Mouse (Mus musculus) neural tube, embryonic 11.5 days (tissue): Measurements from ENCODE around the gene Kif9. TPM values are rescaled to one million over a fixed set of nuclear protein-coding genes. Genes with fewer than 3 reads are reported as not detected.
A peak's percentile ranks its signal among the peaks of the same experiment; 100 is the strongest.

Experiments
- ATAC-seq: fragments of 200-750 bp; cut with Nextera tagmentation; 2 replicates; pipeline ENCODE4 v1.8.0; 2017; ENCODE audit warnings: moderate number of reproducible peaks, mild to moderate bottlenecking, moderate TSS enrichment, moderate library complexity; ENCODE audit not compliant: insufficient read depth, low FRiP score, low TSS enrichment
- DNase-seq: peaks from one replicate; pipeline ENCODE4 v3.0.0-alpha.2; 2015; ENCODE audit warnings: low spot score
- H3K27ac ChIP-seq: fragments of 300-500 bp; sonication (generic); 2 replicates; pipeline ENCODE4 v1.5.1; 2014; ENCODE audit warnings: low read depth, mild to moderate bottlenecking, low read length
- H3K27me3 ChIP-seq: fragments of 300-500 bp; sonication (generic); 2 replicates; pipeline ENCODE4 v1.6.1; 2014; ENCODE audit warnings: mild to moderate bottlenecking, low read length, mixed read lengths; ENCODE audit not compliant: control insufficient read depth, insufficient read depth
- H3K36me3 ChIP-seq: fragments of 300-500 bp; sonication (generic); 2 replicates; pipeline ENCODE4 v1.6.1; 2014; ENCODE audit warnings: mild to moderate bottlenecking, low read length, moderate library complexity, mixed read lengths; ENCODE audit not compliant: control insufficient read depth, insufficient read depth
- H3K4me1 ChIP-seq: fragments of 300-500 bp; sonication (generic); 2 replicates; pipeline ENCODE4 v1.6.1; 2014; ENCODE audit warnings: low read length, mixed read lengths; ENCODE audit not compliant: control insufficient read depth, insufficient read depth
- H3K4me2 ChIP-seq: fragments of 300-500 bp; sonication (generic); 2 replicates; pipeline ENCODE4 v1.6.1; 2014; ENCODE audit warnings: low read depth, mild to moderate bottlenecking, moderate library complexity
- H3K4me3 ChIP-seq: fragments of 300-500 bp; sonication (generic); 2 replicates; pipeline ENCODE4 v1.5.1; 2014; ENCODE audit warnings: low read depth, low read length
- H3K9ac ChIP-seq: fragments of 300-500 bp; sonication (generic); 2 replicates; pipeline ENCODE4 v1.6.1; 2014; ENCODE audit warnings: mild to moderate bottlenecking, low read length
- H3K9me3 ChIP-seq: fragments of 300-500 bp; sonication (generic); 2 replicates; pipeline ENCODE4 v1.6.1; 2016; ENCODE audit warnings: low read length; ENCODE audit not compliant: control insufficient read depth
- WGBS: fragments of 180-500 bp; shearing (Covaris S2); extraction: QIAGEN DNeasy Blood & Tissue Kit; methylation state at CpG from one replicate; pipeline ENCODE4 v1.1.7; 2014; 5-methylcytosine and 5-hydroxymethylcytosine counted together
- polyA plus RNA-seq: library from polyadenylated mRNA; unstranded; fragments of >200 nt; fragmentation: Nextera tagmentation; extraction: Ambion mirVana; gene quantifications from 2 replicates; pipeline ENCODE4 v1.2.1, GENCODE M21; 2014

Kif9 gene
- polyA plus RNA-seq, 1 experiment from 2014 or later, result 0.89 TPM

DNA sequence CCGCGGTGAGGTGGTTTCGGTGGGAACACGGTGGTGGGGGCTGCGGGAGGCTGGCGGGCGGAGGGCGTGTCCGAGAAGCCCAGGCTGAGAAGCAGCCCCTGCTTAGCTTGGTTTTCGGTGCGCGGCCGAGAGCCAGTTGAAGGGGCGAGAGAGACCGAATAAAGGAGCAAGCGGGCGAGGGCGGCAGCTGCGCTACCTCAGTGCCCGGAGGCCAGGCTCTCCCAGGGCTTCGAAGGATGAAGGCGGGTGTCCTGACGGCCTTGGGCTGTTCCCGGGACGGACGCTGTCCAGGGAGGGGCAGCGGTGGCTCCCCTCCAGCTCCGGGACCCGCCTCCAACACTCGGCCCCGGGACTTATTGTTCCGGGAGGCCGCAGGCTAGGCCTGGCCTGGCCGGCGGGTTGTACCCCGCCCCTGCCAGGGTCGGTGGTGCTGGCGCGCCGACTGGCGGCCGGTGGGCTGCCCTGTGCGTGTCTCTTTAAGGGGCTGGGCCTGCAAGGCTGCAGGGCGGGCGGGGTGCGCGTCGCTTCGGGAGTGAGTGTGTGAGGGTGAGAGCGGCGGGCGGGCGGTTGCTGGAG, 55.2 kb downstream of the Kif9 start:
- H3K4me3 ChIP-seq, result peak overlapping the region; percentile 96
- H3K9me3 ChIP-seq, result no peaks in the 10 kb centered on the region
- peaks cover 9% of the 10 kb centered on the region; the same call in 1 of the 2 replicates for H3K4me1 ChIP-seq
- H3K27me3 ChIP-seq, result no peaks in the 10 kb centered on the region
- H3K4me2 ChIP-seq, result peak overlapping the region; percentile 43
- peak overlapping the region; percentile 99 for H3K27ac ChIP-seq
- peak; percentile 99 for ATAC-seq
- no peaks in the 10 kb centered on the region for H3K36me3 ChIP-seq
- peak overlapping the region; percentile 99 for H3K9ac ChIP-seq
- 0% methylated on average over 41 of the region's 53 CpGs for WGBS
- peak; percentile 98 for DNase-seq

DNA sequence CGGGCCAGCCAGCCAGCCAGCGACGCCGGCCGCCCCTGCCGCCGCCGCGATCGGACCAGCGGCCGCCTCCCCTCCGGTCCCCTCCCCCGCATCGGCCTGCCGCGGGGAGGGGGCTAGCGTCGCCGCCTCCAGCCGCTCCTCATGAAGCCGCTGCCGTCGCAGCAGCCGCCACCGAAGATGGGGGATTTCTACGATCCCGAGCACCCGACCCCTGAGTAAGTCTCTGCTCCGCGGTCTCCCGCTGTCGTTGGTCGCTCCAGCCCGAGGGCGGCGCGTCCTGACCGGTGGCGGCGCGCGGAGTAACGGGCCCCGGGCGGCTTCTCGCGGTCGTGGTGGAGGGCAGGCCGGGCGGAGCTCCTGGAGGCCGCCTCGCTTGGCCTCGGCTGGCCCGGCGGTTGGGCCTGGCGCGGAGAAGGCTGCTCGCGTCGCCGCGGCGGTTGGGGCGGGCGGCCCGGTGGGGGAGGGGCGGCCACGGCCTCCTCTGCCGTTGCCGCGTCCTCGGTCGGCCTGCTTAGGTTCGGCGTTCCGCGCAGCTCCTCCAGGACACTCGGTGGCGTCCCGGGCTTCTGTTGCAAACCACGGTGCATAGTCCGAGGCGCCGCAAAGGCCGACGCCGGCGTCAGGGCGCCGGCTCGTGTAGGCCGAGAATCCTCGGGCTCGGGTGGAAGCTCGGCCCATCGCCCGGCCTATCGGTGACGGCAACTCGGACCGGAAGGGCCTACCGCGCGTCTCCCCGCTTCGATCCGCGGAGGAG, 56.0 kb downstream of the Kif9 start, which contains the start of gene Setd2:
TSS of gene Setd2 (plus strand) at position 60 of the 754 bp plus-strand sequence.
- peak within 1 kb of the TSS; percentile 99 for H3K27ac ChIP-seq
- H3K4me1 ChIP-seq, result peaks cover 9% of the 10 kb centered on the region; the same call in 1 of the 2 replicates
- no peaks in the 10 kb centered on the region for H3K36me3 ChIP-seq
- H3K9me3 ChIP-seq, result no peaks in the 10 kb centered on the region
- ATAC-seq, result peak; percentile 59
- H3K9ac ChIP-seq, result peak within 1 kb of the TSS; percentile 99
- H3K4me2 ChIP-seq, result peak within 1 kb of the TSS; percentile 54
- H3K27me3 ChIP-seq, result no peaks in the 10 kb centered on the region
- H3K4me3 ChIP-seq, result peak within 1 kb of the TSS; percentile 96
- WGBS, result under 1% methylated on average over 86 of the region's 109 CpGs
- DNase-seq, result peak; percentile 75

DNA sequence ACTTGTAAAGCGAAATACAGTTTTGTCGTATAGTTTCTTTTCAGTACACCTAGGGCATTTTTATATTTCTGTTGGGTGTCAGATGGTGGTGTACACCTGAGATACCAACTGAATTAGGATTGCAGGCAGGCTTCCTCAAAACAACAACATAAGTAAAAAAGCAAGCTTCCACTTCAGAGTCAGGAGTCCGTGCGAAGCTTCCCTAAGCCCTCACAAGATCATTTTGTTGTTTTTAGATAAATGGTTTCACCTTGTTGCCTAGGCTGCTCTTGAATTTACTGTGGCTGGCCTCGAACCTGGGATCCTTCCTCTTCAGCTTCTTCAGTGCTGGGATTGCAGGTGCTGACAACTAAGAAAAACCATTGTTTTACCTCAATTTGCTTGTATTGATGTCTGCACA, 56.9 kb downstream of the Kif9 start:
- no peak for ATAC-seq
- 48% methylated on average over 5 of the region's 5 CpGs for WGBS
- H3K4me3 ChIP-seq, result peak overlapping the region; percentile 96

DNA sequence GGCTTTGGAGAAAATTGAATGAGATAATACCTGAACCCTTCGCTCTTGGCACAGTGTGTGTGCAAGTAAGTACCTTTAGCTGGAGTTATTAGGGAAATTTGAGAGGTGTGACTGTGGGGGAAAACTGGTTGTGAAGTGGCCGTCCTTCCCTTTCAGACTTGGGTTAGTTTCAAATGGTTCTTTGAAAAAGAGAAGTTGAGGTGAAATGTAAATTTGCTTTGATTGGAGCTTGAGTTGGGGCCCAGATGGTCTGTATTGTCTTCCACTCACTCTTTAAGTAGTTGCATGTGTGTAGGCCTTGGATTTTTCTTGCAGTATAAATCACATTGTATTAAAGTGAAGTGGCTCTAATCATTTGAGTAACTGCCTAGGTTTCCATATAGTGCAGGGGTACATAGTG, 58.4 kb downstream of the Kif9 start:
- no peak for DNase-seq
- 91% methylated on average over 2 of the region's 2 CpGs for WGBS
- H3K4me3 ChIP-seq, result no peak overlapping the region

More for the DNA sequence above, 56.9 kb downstream of the Kif9 start:
- Histone ChIP-seq H3K36me3 (no peaks in the 10 kb centered on the region), H3K9me3 (no peaks in the 10 kb centered on the region), H3K27ac (no peak overlapping the region), H3K4me1 (peaks cover 9% of the 10 kb centered on the region; the same call in 1 of the 2 replicates), H3K4me2 (peak overlapping the region; percentile 54), H3K27me3 (no peaks in the 10 kb centered on the region), H3K9ac (0 out of 2 replicates have a peak overlapping the region, but pooled peaks have one; percentile 1)
- DNase-seq, result no peak

DNA sequence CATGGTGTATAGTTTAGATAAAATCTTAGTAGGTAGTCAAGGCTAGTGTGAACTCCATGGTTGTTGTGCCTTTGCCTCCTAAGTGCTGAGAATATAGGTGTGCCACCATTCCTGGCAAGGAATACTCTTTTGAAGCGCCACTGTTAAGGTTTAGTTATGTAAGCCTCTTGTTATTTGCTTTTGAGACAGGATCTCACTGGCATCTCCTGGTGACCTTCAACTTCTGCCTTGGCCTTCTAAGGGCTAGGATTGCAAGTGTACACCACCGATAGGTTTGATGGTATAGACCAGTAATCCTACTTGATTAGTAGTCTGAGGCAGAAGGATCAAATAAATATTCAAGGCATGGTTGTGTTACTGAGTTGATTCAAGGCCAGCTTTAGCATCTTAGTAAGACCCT, 59.9 kb downstream of the Kif9 start:
- no peak overlapping the region for H3K4me2 ChIP-seq
- 90% methylated on average over 2 of the region's 2 CpGs for WGBS
- peaks cover 9% of the 10 kb centered on the region; the same call in 1 of the 2 replicates for H3K4me1 ChIP-seq
- H3K27ac ChIP-seq, result no peak overlapping the region
- ATAC-seq (no peak), DNase-seq (no peak)
- H3K9me3 ChIP-seq, result no peaks in the 10 kb centered on the region
- H3K36me3 ChIP-seq, result no peaks in the 10 kb centered on the region
- H3K9ac ChIP-seq, result no peak overlapping the region
- no peaks in the 10 kb centered on the region for H3K27me3 ChIP-seq
- no peak overlapping the region for H3K4me3 ChIP-seq

More for the DNA sequence above, 58.4 kb downstream of the Kif9 start:
- Histone ChIP-seq H3K36me3 (no peaks in the 10 kb centered on the region), H3K27ac (no peak overlapping the region), H3K4me2 (no peak overlapping the region), H3K9ac (no peak overlapping the region), H3K27me3 (no peaks in the 10 kb centered on the region), H3K4me1 (peaks cover 9% of the 10 kb centered on the region; the same call in 1 of the 2 replicates), H3K9me3 (no peaks in the 10 kb centered on the region)
- ATAC-seq, result no peak

DNA sequence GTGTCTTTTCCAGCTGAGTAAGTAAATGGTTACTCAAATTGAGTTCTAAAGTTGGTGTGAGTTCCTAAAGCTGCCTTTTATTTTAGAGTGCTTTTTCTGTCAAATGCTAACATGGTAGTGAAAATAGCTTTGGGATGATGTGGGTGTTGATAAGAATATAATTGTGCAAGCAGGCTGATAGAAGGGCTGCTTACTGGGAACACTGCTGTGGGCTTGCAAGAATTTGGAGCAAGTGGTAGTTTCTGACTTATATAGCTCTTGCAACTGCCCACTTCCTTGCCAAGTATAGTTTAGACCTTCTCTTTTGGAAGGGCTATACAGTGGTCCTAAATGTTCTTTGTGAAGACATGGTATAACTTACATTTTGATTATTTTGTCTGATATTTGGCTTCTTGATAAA, 61.8 kb downstream of the Kif9 start:
- Histone ChIP-seq H3K36me3 (no peaks in the 10 kb centered on the region), H3K9ac (no peak overlapping the region)

DNA sequence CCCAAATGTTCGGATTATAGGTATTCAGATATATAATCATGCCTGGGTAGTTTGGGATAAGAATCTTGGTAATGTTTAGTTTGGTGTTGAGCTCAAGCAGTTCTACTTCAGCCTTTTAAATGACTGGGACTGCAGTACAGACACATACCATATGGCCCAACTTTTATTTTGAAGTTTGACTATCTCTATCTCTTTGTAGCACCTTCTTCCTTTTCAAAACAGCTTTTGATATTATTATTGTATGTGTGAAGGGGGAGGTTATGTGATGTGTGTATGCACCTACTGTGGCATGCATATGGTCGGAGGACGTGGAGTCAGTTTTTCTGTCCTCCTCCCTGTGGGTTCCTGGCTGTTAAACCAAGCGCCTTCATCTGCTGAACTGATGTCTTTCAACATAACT, 65.2 kb downstream of the Kif9 start:
- H3K4me1 ChIP-seq, result no peaks in the 10 kb centered on the region
- DNase-seq (no peak), ATAC-seq (no peak)
- H3K27ac ChIP-seq, result no peak overlapping the region
- H3K4me2 ChIP-seq, result no peak overlapping the region
- no peak overlapping the region for H3K9ac ChIP-seq
- H3K36me3 ChIP-seq, result no peaks in the 10 kb centered on the region
- 89% methylated on average over 4 of the region's 4 CpGs for WGBS
- no peak overlapping the region for H3K4me3 ChIP-seq
- H3K27me3 ChIP-seq, result no peaks in the 10 kb centered on the region
- H3K9me3 ChIP-seq, result no peaks in the 10 kb centered on the region

More for the DNA sequence above, 61.8 kb downstream of the Kif9 start:
- Histone ChIP-seq H3K4me2 (no peak overlapping the region), H3K4me3 (no peak overlapping the region), H3K27ac (no peak overlapping the region), H3K27me3 (no peaks in the 10 kb centered on the region), H3K4me1 (peaks cover 9% of the 10 kb centered on the region; the same call in 1 of the 2 replicates), H3K9me3 (no peaks in the 10 kb centered on the region)
- ATAC-seq, result no peak
- no peak for DNase-seq

DNA sequence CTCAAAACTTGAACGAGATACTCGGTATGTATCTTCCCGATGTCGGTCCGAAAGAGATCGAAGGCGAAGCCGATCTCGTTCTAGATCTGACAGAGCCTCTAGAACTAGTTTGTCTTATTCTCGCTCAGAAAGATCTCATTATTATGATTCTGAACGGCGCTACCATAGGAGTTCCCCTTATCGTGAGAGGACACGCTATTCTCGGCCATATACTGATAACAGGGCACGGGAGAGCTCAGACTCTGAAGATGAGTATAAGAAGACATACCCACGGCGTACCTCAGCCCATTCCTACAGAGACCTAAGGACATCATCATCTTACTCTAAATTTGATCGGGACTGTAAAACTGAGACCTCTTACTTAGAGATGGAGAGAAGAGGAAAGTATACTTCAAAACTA, 71.5 kb downstream of the Kif9 start:
- no peak overlapping the region for H3K4me2 ChIP-seq
- H3K36me3 ChIP-seq, result peaks cover 26% of the 10 kb centered on the region
- WGBS, result 97% methylated on average over 19 of the region's 19 CpGs
- H3K4me1 ChIP-seq, result no peaks in the 10 kb centered on the region
- H3K27ac ChIP-seq, result no peak overlapping the region
- ATAC-seq, result no peak
- no peak for DNase-seq
- no peaks in the 10 kb centered on the region for H3K27me3 ChIP-seq
- no peak overlapping the region for H3K9ac ChIP-seq
- no peak overlapping the region for H3K4me3 ChIP-seq
- no peaks in the 10 kb centered on the region for H3K9me3 ChIP-seq

DNA sequence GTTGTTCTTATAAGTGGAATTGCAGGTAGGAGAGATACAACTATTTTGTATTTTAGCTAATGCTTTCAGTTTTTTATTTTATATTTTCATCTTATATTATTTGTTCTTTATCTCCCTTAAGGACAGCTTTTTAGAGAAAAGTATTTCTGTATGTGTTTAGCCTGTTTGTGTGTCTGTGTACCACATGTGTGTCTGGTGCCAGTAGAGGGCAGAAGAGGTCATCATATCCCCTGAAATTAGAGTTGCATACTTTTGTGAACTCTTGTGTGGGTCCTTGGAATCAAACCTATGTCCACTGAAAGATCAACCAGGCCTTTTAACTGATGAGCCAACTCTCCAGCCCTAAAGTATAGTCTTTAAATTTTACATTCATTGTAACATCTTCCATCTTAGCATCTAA, 91.6 kb downstream of the Kif9 start:
- Histone ChIP-seq H3K4me3 (no peak overlapping the region), H3K4me2 (no peak overlapping the region), H3K4me1 (no peaks in the 10 kb centered on the region), H3K36me3 (peaks cover 13% of the 10 kb centered on the region), H3K27me3 (no peaks in the 10 kb centered on the region), H3K27ac (no peak overlapping the region), H3K9me3 (no peaks in the 10 kb centered on the region), H3K9ac (no peak overlapping the region)
- no peak for DNase-seq
- ATAC-seq, result no peak
